In genomic region chr11:21051716-21052115, GRCm38 (mm10) we compare ENCODE assay signal across 18 mouse cellular contexts. TPM values are rescaled to one million over a fixed set of nuclear protein-coding genes. Genes with fewer than 3 reads are reported as not detected.
DNase-seq lines count a peak whose midpoint lies in the region; TF ChIP-seq lines count a peak whose summit lies in the region.
"Had no signal": no experiment of that assay in that cellular context is flagged by ENCODE, and none has a peak within 500 bp of the region (broad histone marks: within the 10 kb centered on the region; RNA-seq: fewer than 3 reads in every experiment).

No protein-coding gene starts in this region.

- no peak for TF ChIP-seq CTCF in cerebellum, adult 2 months (IDR thresholded peaks at IDR 0.05; ENCODE audit: borderline replicate concordance, insufficient read depth, low read depth, low read length)

- intact Hi-C loops in left cerebral cortex, postnatal 14 days (cut with DNase I) = no loop called here

- TF ChIP-seq POLR2A in cerebellum, adult 2 months (IDR thresholded peaks at IDR 0.05; ENCODE audit: borderline replicate concordance, insufficient read depth, low read length) = no peak

- H3K27me3 ChIP-seq in cerebellum, adult 2 months (ENCODE audit: control insufficient read depth, insufficient read depth, low read length) = no peaks in the 10 kb centered on the region
- H3K27me3 ChIP-seq: limb, embryonic 15.5 days; megakaryocyte, embryonic 14.5 days; midbrain, embryonic 15.5 days had no signal

- 83% methylated on average over 9 of the region's 9 CpGs for WGBS in cerebellum, adult 2 months

- DNase-seq in layer of hippocampus, adult 11-12 months (ENCODE audit: low spot score) = peak; percentile 52
- no peak for DNase-seq in layer of hippocampus, postnatal 10 days (ENCODE audit: low spot score in 2 of 2)
- DNase-seq in frontal cortex, postnatal 36 days (ENCODE audit: low spot score in 2 of 2) = peak; percentile 40 to 63
- peak; percentile 57 to 83 for DNase-seq in left cerebral cortex, postnatal 14 days (ENCODE audit: low spot score in 2 of 2)
- DNase-seq in telencephalon, adult 2 months (ENCODE audit: low read depth, low spot score) = peak; percentile 70
- DNase-seq in cerebellum, postnatal 10 days = no peak
- DNase-seq in cerebellum, adult 2 months = no peak
- DNase-seq: adrenal gland, postnatal 14 days; cerebellum, postnatal 14 days; embryo, embryonic 11 days; heart, adult 18-20 months; lung, postnatal 14 days; retina, postnatal 1 day; thymus, postnatal 25 days had no signal

- H3K4me3 ChIP-seq in cerebellum, adult 2 months (replicated peaks; ENCODE audit: insufficient read depth, low read depth, low read length) = no peak overlapping the region
- H3K4me3 ChIP-seq: layer of hippocampus, adult 2 months; limb, embryonic 15.5 days; megakaryocyte, embryonic 14.5 days; midbrain, embryonic 15.5 days had no signal

- H3K4me1 ChIP-seq in cerebellum, adult 2 months (ENCODE audit: control insufficient read depth, insufficient read depth, low read length) = no peaks in the 10 kb centered on the region
- H3K4me1 ChIP-seq: limb, embryonic 15.5 days; midbrain, embryonic 15.5 days had no signal

- no peak overlapping the region for H3K27ac ChIP-seq in cerebellum, adult 2 months (ENCODE audit: insufficient read depth, low read length)
- H3K27ac ChIP-seq: layer of hippocampus, adult 2 months; limb, embryonic 15.5 days; midbrain, embryonic 15.5 days had no signal

RNA-seq across cellular contexts. Expression of gene Peli1, which starts 39.4 kb away (rescaled TPM):
- 10 to 100 TPM; 49.9 to 50.3 TPM for total RNA-seq in layer of hippocampus, postnatal 10 days (2021)
- total RNA-seq in left cerebral cortex, postnatal 14 days (2021) = 10 to 100 TPM; 46.7 to 47.0 TPM
- 23.7 and 23.8 TPM in 2 replicates for polyA plus RNA-seq in cerebellum, adult 2 months (2012; rRNA removed)

Comparison
In these comparisons a context has a peak if more than half of its experiments do, and no peak if none do; other contexts are left out.
1. DNase-seq: peak in layer of hippocampus, adult 11-12 months (single experiment), frontal cortex, postnatal 36 days (2 of 2), left cerebral cortex, postnatal 14 days (2 of 2) and telencephalon, adult 2 months (single experiment); none in layer of hippocampus, postnatal 10 days (0 of 2), cerebellum, postnatal 10 days (0 of 2) and cerebellum, adult 2 months (0 of 2).